Mouse (Mus musculus) activated CD4-positive, CD25-positive, alpha-beta regulatory T cell, adult 9 weeks (primary cell): ENCODE data around the gene Ccdc175. TPM values are rescaled to one million over a fixed set of nuclear protein-coding genes. Genes with fewer than 3 reads are reported as not detected.

Experiments
- polyA plus RNA-seq: library from polyadenylated mRNA; unstranded; fragments of 100-300 nt; shearing (Covaris generic); gene quantifications from one replicate; pipeline ENCODE4 v1.2.1, GENCODE M21; 2017

Ccdc175 gene
- polyA plus RNA-seq = not detected

GRCm38 (mm10) chr12:72184929-72185328 is at the start of gene Ccdc175:
Ccdc175 (minus strand) TSS chr12:72185029.

GRCm38 (mm10) chr12:72085329-72086165 is 99.3 kb downstream of the Ccdc175 start, which contains the start of the genes L3hypdh and Jkamp:
L3hypdh (minus strand) TSS chr12:72085439.
Jkamp (plus strand) TSS chr12:72085589.

GRCm38 (mm10) chr12:72070327-72071269 is 114.2 kb downstream of the Ccdc175 start, which contains the start of gene Gpr135:
Gpr135 (minus strand) TSS chr12:72071125.

Other genes with a start within 250 kb of the Ccdc175 start
- not detected for gene Gpr135, start 113.9 kb downstream of the Ccdc175 start, polyA plus RNA-seq
- not detected for gene L3hypdh, start 99.6 kb downstream of the Ccdc175 start, polyA plus RNA-seq
- gene Jkamp, start 99.4 kb downstream of the Ccdc175 start, polyA plus RNA-seq = 45.5 TPM
- gene Rtn1, start 224.0 kb upstream of the Ccdc175 start, polyA plus RNA-seq = not detected